Comparison of ENCODE assay signal across 25 mouse cellular contexts in genomic region chr4:56121664-56122063, GRCm38 (mm10).
DNase-seq lines count a peak whose midpoint lies in the region; ATAC-seq and TF ChIP-seq lines count a peak whose summit lies in the region.
"Had no signal": no experiment of that assay in that cellular context is flagged by ENCODE, and none has a peak within 500 bp of the region (broad histone marks: within the 10 kb centered on the region; RNA-seq: fewer than 3 reads in every experiment).

No protein-coding gene starts in this region.

- TF ChIP-seq EP300 in liver, postnatal 0 days (IDR thresholded peaks at IDR 0.05; ENCODE audit: low read depth): no peak
- peak; percentile 72 for TF ChIP-seq EP300 in CH12.LX (IDR thresholded peaks at IDR 0.05; ENCODE audit: low read length)

- in situ Hi-C loops in CH12.LX (cut with MboI; ENCODE audit: low pct_ligation_motif_present, low pct_unique_long_range_greater_than_20kb, low sequenced_read_pairs): no loop called here

- dilution Hi-C loops in CH12.LX (cut with MboI; ENCODE audit: extremely low pct_ligation_motif_present, extremely low pct_unique_long_range_greater_than_20kb, low sequenced_read_pairs): no loop called here

- no peak overlapping the region for H3K4me2 ChIP-seq in liver, postnatal 0 days (ENCODE audit: low read depth, low read length)
- no peak overlapping the region for H3K4me2 ChIP-seq in CH12.LX (ENCODE audit: insufficient read depth, low read depth, poor library complexity, severe bottlenecking)
- no peak overlapping the region for H3K4me2 ChIP-seq in hindbrain, embryonic 12.5 days (replicated peaks)
- H3K4me2 ChIP-seq: embryonic facial prominence, embryonic 13.5 days; forebrain, embryonic 12.5 days; forebrain, embryonic 15.5 days; hindbrain, embryonic 13.5 days; intestine, embryonic 15.5 days had no signal

- no peaks in the 10 kb centered on the region; the same call in 1 of the 2 replicates for H3K27me3 ChIP-seq in liver, adult 2 months (ENCODE audit: control insufficient read depth, insufficient read depth, low read length)
- no peaks in the 10 kb centered on the region for H3K27me3 ChIP-seq in liver, postnatal 0 days (ENCODE audit: insufficient read depth, low read length)
- H3K27me3 ChIP-seq in CH12.LX (replicated peaks): no peaks in the 10 kb centered on the region
- H3K27me3 ChIP-seq in hindbrain, embryonic 12.5 days: no peaks in the 10 kb centered on the region
- H3K27me3 ChIP-seq: embryonic facial prominence, embryonic 13.5 days; forebrain, embryonic 12.5 days; forebrain, embryonic 15.5 days; hindbrain, embryonic 13.5 days; intestine, embryonic 15.5 days; Patski had no signal

- no peak overlapping the region for H3K9ac ChIP-seq in liver, adult 2 months (ENCODE audit: low read depth, low read length)
- H3K9ac ChIP-seq in liver, postnatal 0 days (replicated peaks): no peak overlapping the region
- H3K9ac ChIP-seq in CH12.LX (ENCODE audit: insufficient read depth, low read depth): no peak overlapping the region
- H3K9ac ChIP-seq in hindbrain, embryonic 12.5 days: no peak overlapping the region
- H3K9ac ChIP-seq: embryonic facial prominence, embryonic 13.5 days; forebrain, embryonic 12.5 days; forebrain, embryonic 15.5 days; hindbrain, embryonic 13.5 days; intestine, embryonic 15.5 days had no signal

- H3K27ac ChIP-seq in liver, adult 2 months (replicated peaks; ENCODE audit: insufficient read depth, low read depth, low read length): no peak overlapping the region
- no peak overlapping the region for H3K27ac ChIP-seq in liver, postnatal 0 days (ENCODE audit: low read depth)
- H3K27ac ChIP-seq in CH12.LX (ENCODE audit: insufficient read depth, low read depth): no peak overlapping the region
- no peak overlapping the region for H3K27ac ChIP-seq in hindbrain, embryonic 12.5 days
- H3K27ac ChIP-seq: embryonic facial prominence, embryonic 10.5 days; embryonic facial prominence, embryonic 13.5 days; forebrain, embryonic 12.5 days; forebrain, embryonic 15.5 days; hindbrain, embryonic 13.5 days; intestine, embryonic 15.5 days had no signal

- no peak overlapping the region for H3K4me3 ChIP-seq in liver, adult 2 months (ENCODE audit: insufficient read depth, low read depth, low read length)
- H3K4me3 ChIP-seq in liver, postnatal 0 days (ENCODE audit: low read depth, low read length): no peak overlapping the region
- H3K4me3 ChIP-seq in CH12.LX (replicated peaks in 1 of 3; ENCODE audit: low read depth in 2 of 3, low read length in 2 of 3, poor library complexity in 1 of 3): no peak overlapping the region
- no peak overlapping the region for H3K4me3 ChIP-seq in hindbrain, embryonic 12.5 days
- H3K4me3 ChIP-seq: embryonic facial prominence, embryonic 10.5 days; embryonic facial prominence, embryonic 13.5 days; erythroblast, embryonic 14.5 days; forebrain, embryonic 12.5 days; forebrain, embryonic 15.5 days; hindbrain, embryonic 13.5 days; intestine, embryonic 15.5 days had no signal

- no peaks in the 10 kb centered on the region for H3K9me3 ChIP-seq in liver, postnatal 0 days (ENCODE audit: low read length)
- no peaks in the 10 kb centered on the region for H3K9me3 ChIP-seq in CH12.LX (replicated peaks; ENCODE audit: low read length)
- H3K9me3 ChIP-seq in hindbrain, embryonic 12.5 days (replicated peaks): no peaks in the 10 kb centered on the region
- H3K9me3 ChIP-seq: embryonic facial prominence, embryonic 10.5 days; embryonic facial prominence, embryonic 13.5 days; forebrain, embryonic 12.5 days; forebrain, embryonic 15.5 days; hindbrain, embryonic 13.5 days; intestine, embryonic 15.5 days had no signal

- no peak for TF ChIP-seq CTCF in liver, adult 2 months (IDR thresholded peaks at IDR 0.05; ENCODE audit: low read depth, low read length)
- no peak for TF ChIP-seq CTCF in liver, postnatal 0 days (IDR thresholded peaks at IDR 0.05; ENCODE audit: low read depth)
- TF ChIP-seq CTCF in CH12.LX (conservative IDR thresholded peaks at IDR 0.05 in 1 of 2, IDR thresholded peaks at IDR 0.05 in 1 of 2; ENCODE audit: low read depth in 2 of 2, low read length in 2 of 2): no peak

- intact Hi-C loops in left cerebral cortex, postnatal 36 days (cut with DNase I): no loop called here

- no peak for TF ChIP-seq RAD21 in CH12.LX (IDR thresholded peaks at IDR 0.05; ENCODE audit: low read depth, low read length)

- no peaks in the 10 kb centered on the region for H3K79me2 ChIP-seq in liver, adult 2 months (ENCODE audit: control insufficient read depth, insufficient read depth, low read length)
- no peaks in the 10 kb centered on the region for H3K79me2 ChIP-seq in CH12.LX (replicated peaks; ENCODE audit: control insufficient read depth, extremely low read depth, insufficient read depth, poor library complexity, severe bottlenecking)

- no peak for TF ChIP-seq POLR2A in liver, adult 2 months (IDR thresholded peaks at IDR 0.05; ENCODE audit: extremely low read depth, insufficient read depth, low read length)
- TF ChIP-seq POLR2A in CH12.LX (IDR thresholded peaks at IDR 0.05; ENCODE audit: low read depth, low read length): no peak

- no peak for ATAC-seq in liver, postnatal 0 days
- 0 out of 2 replicates have a peak, but pooled peaks have one; percentile 37 for ATAC-seq in granulocyte monocyte progenitor cell, adult 5-6 weeks (replicated peaks; ENCODE audit: poor library complexity, severe bottlenecking)
- no peak for ATAC-seq in hindbrain, embryonic 12.5 days (ENCODE audit: low FRiP score)
- ATAC-seq: CD4-positive, CD25-positive, alpha-beta regulatory T cell, adult 4 months; forebrain, embryonic 15.5 days; hindbrain, embryonic 16.5 days; intestine, embryonic 15.5 days; Patski had no signal

- DNase-seq in liver, adult 2 months (ENCODE audit: extremely low read depth, low read depth, low spot score): peak; percentile 14
- no peak for DNase-seq in liver, postnatal 0 days
- DNase-seq in CH12.LX (ENCODE audit: extremely low read depth): peak; percentile 12
- DNase-seq in left cerebral cortex, postnatal 36 days (ENCODE audit: low spot score in 2 of 2): no peak
- DNase-seq: adrenal gland, postnatal 14 days; cerebellum, adult 11-12 months; cerebellum, adult 8-10 months; cerebellum, postnatal 10 days; cerebellum, postnatal 36 days; embryo, embryonic 11 days; gastrocnemius, postnatal 14 days; heart, adult 18-20 months; kidney, adult 11 months had no signal

- 80% methylated on average over 5 of the region's 5 CpGs for WGBS in liver, adult 2 months
- whole genome bisulfite sequencing in liver, postnatal 0 days (ENCODE audit: insufficient replicate concordance): 73% methylated on average over 5 of the region's 5 CpGs
- 91% methylated on average over 5 of the region's 5 CpGs for WGBS in hindbrain, embryonic 12.5 days

- H3K4me1 ChIP-seq in liver, adult 2 months (ENCODE audit: control insufficient read depth, insufficient read depth, low read length): no peaks in the 10 kb centered on the region
- no peaks in the 10 kb centered on the region for H3K4me1 ChIP-seq in liver, postnatal 0 days (ENCODE audit: insufficient read depth)
- H3K4me1 ChIP-seq in CH12.LX (ENCODE audit: control insufficient read depth in 1 of 2, insufficient read depth in 2 of 2): peaks cover 9% of the 10 kb centered on the region in 2 experiments; a peak in 2 of 4 replicates
- H3K4me1 ChIP-seq in hindbrain, embryonic 12.5 days: no peaks in the 10 kb centered on the region
- H3K4me1 ChIP-seq: embryonic facial prominence, embryonic 10.5 days; forebrain, embryonic 12.5 days; forebrain, embryonic 15.5 days; hindbrain, embryonic 13.5 days; intestine, embryonic 15.5 days had no signal

- H3K36me3 ChIP-seq in liver, adult 2 months (ENCODE audit: control insufficient read depth, insufficient read depth, low read length): no peaks in the 10 kb centered on the region
- H3K36me3 ChIP-seq in liver, postnatal 0 days (replicated peaks; ENCODE audit: insufficient read depth, low read length): no peaks in the 10 kb centered on the region
- no peaks in the 10 kb centered on the region for H3K36me3 ChIP-seq in CH12.LX (replicated peaks in 1 of 2; ENCODE audit: control insufficient read depth in 1 of 2, insufficient read depth in 1 of 2, low read length in 1 of 2)
- no peaks in the 10 kb centered on the region for H3K36me3 ChIP-seq in hindbrain, embryonic 12.5 days
- H3K36me3 ChIP-seq: embryonic facial prominence, embryonic 10.5 days; embryonic facial prominence, embryonic 13.5 days; forebrain, embryonic 12.5 days; forebrain, embryonic 15.5 days; hindbrain, embryonic 13.5 days; intestine, embryonic 15.5 days had no signal

TF ChIP-seq in CH12.LX, 34 proteins besides CTCF, POLR2A, EP300 and RAD21:
- TF ChIP-seq IRF4 (IDR thresholded peaks at IDR 0.05; ENCODE audit: low read depth, low read length) (peak; percentile 84), SMC3 (IDR thresholded peaks at IDR 0.05; ENCODE audit: low read depth, low read length) (no peak), ELF1 (IDR thresholded peaks at IDR 0.05; ENCODE audit: low read depth, low read length) (no peak), BHLHE40 (IDR thresholded peaks at IDR 0.05; ENCODE audit: low read depth, low read length) (no peak), CHD2 (IDR thresholded peaks at IDR 0.05; ENCODE audit: low read length) (peak; percentile 22; the same call in 1 of the 2 replicates), UBTF (IDR thresholded peaks at IDR 0.05; ENCODE audit: low read depth, low read length) (no peak), KAT2A (IDR thresholded peaks at IDR 0.05; ENCODE audit: insufficient replicate concordance, low read length) (no peak), ZMIZ1 (IDR thresholded peaks at IDR 0.05; ENCODE audit: low read depth, low read length) (no peak), USF2 (conservative IDR thresholded peaks at IDR 0.05; ENCODE audit: low read depth, low read length) (no peak), RCOR1 (conservative IDR thresholded peaks at IDR 0.05; ENCODE audit: low read depth, low read length) (no peak), ZKSCAN1 (IDR thresholded peaks at IDR 0.05; ENCODE audit: borderline replicate concordance, low read depth, low read length) (no peak), NELFE (IDR thresholded peaks at IDR 0.05; ENCODE audit: low read depth, low read length) (no peak), JUN (IDR thresholded peaks at IDR 0.05; ENCODE audit: insufficient read depth, low read depth, low read length) (0 out of 2 replicates have a peak, but pooled peaks have one; percentile 23), NRF1 (IDR thresholded peaks at IDR 0.05; ENCODE audit: low read depth, low read length) (no peak), TBP (conservative IDR thresholded peaks at IDR 0.05; ENCODE audit: low read depth, low read length) (no peak), POLR2AphosphoS2 (IDR thresholded peaks at IDR 0.05; ENCODE audit: low read depth, low read length) (no peak), MYC (IDR thresholded peaks at IDR 0.05; ENCODE audit: low read depth, low read length) (no peak), MEF2A (IDR thresholded peaks at IDR 0.05; ENCODE audit: borderline replicate concordance, low read depth, low read length) (no peak), ETS1 (conservative IDR thresholded peaks at IDR 0.05; ENCODE audit: low read depth, low read length) (no peak), JUND (conservative IDR thresholded peaks at IDR 0.05; ENCODE audit: low read depth, low read length) (0 out of 2 replicates have a peak, but pooled peaks have one; percentile 16), USF1 (IDR thresholded peaks at IDR 0.05; ENCODE audit: low read depth, low read length) (no peak)

Comparison
In these comparisons a context has a peak if more than half of its experiments do, and no peak if none do; other contexts are left out.
1. DNase-seq: peak in liver, adult 2 months (single experiment) and CH12.LX (single experiment); none in liver, postnatal 0 days (single experiment) and left cerebral cortex, postnatal 36 days (0 of 2).